Mouse (Mus musculus): ENCODE results near the gene Tbx6. TPM values are rescaled to one million over a fixed set of nuclear protein-coding genes. Genes with fewer than 3 reads are reported as not detected.

Gene Tbx6
- polyA plus RNA-seq, 1 experiment from 2014 or later = 0.58 TPM

DNA sequence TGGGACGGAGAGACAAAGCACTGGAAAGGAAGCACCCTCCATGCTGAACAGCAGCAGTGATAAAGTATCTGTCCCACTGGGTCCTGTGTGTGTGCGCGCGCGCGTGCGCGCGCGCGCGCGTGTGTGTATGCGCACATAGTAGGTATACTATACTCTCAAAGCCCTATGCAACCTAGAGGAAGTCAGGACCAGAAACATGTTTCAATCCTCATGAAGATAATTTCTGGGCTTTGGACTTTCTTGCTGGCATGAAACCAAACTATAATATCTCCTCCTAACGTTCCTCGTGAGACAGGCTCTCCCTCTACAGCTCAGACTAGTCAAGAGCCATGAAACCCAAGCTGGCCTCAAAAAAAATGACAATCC is 19.8 kb downstream of the Tbx6 start:
- no peak for ATAC-seq (replicated peaks; ENCODE audit: extremely low read depth, insufficient read depth, low FRiP score)
- Histone ChIP-seq H3K4me3 (ENCODE audit: low read length) (no peak overlapping the region), H3K4me2 (ENCODE audit: low read depth, low read length) (no peak overlapping the region), H3K27me3 (ENCODE audit: control insufficient read depth, insufficient read depth, low read length) (no peaks in the 10 kb centered on the region), H3K4me1 (ENCODE audit: control insufficient read depth, insufficient read depth, low read length) (peaks cover 26% of the 10 kb centered on the region), H3K9ac (ENCODE audit: low read length) (no peak overlapping the region), H3K36me3 (ENCODE audit: control insufficient read depth, insufficient read depth) (peaks cover 13% of the 10 kb centered on the region), H3K27ac (ENCODE audit: low read length) (no peak overlapping the region), H3K9me3 (replicated peaks; ENCODE audit: control insufficient read depth, low read length) (no peaks in the 10 kb centered on the region)
- 83% methylated on average over 16 of the region's 16 CpGs for WGBS

DNA sequence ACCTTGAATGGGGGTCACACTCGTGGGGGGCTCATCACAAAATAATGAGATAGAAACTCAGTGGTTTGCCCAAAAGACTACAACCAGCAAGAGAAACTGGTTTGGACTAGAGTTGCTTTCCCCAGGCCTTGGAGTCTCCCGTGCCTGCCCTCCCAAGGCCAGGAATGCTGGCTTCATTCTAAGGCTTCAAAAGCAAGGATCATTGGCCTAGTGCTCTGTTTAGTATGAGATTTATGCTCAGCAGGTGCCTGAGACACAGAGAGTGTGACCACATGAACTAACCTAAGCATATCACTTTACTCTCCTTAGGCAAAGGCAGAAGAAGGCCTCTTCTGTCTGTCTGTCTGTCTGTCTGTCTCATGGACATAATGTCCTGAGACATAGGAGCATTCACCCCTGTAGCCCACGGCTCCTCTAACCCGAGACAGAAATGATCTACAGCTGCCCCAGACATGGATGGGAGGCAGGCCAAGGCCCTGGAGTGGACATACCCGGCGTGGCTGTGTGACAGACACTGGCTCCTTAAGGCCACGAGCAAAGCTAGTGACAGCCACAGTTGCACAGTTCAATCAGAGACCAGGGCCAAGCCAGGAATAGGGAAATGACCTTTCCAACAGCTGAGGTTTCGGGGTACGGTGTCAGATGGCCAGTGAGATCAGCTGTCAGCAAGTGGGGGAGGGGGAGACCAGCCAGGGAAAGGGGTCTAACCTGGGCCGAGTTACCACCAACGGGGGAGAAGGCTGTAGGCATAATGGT is 21.0 kb downstream of the Tbx6 start:
- H3K27ac ChIP-seq (ENCODE audit: low read length) = no peak overlapping the region
- no peaks in the 10 kb centered on the region for H3K27me3 ChIP-seq (ENCODE audit: control insufficient read depth, insufficient read depth, low read length)
- ATAC-seq (replicated peaks; ENCODE audit: extremely low read depth, insufficient read depth, low FRiP score) = no peak
- peaks cover 17% of the 10 kb centered on the region for H3K4me1 ChIP-seq (ENCODE audit: control insufficient read depth, insufficient read depth, low read length)
- H3K4me2 ChIP-seq (ENCODE audit: low read depth, low read length) = no peak overlapping the region
- no peaks in the 10 kb centered on the region; the same call in 1 of the 2 replicates for H3K36me3 ChIP-seq (ENCODE audit: control insufficient read depth, insufficient read depth)
- WGBS = 80% methylated on average over 11 of the region's 11 CpGs
- H3K9me3 ChIP-seq (replicated peaks; ENCODE audit: control insufficient read depth, low read length) = no peaks in the 10 kb centered on the region
- no peak overlapping the region for H3K4me3 ChIP-seq (ENCODE audit: low read length)
- H3K9ac ChIP-seq (ENCODE audit: low read length) = no peak overlapping the region

DNA sequence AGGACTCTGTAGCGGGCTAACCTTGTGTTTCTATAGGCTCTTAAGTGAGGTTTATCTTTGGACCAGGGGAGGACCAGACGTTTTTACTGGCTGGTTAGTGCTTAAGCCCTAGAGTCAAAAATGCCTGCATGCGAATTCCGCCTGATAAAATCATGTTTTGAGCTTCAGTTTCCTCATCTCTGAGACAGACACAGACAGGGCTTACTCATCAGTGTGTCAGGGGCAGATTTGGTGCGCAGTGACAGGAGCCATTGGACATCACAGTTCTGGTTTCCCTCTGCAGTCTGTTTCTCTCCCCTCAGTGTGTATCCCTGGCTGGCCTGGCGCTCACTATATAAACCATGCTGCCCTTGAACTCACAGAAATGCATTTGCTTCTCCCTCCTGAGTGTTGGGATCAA is 21.9 kb downstream of the Tbx6 start:
- 82% methylated on average over 6 of the region's 6 CpGs for WGBS

DNA sequence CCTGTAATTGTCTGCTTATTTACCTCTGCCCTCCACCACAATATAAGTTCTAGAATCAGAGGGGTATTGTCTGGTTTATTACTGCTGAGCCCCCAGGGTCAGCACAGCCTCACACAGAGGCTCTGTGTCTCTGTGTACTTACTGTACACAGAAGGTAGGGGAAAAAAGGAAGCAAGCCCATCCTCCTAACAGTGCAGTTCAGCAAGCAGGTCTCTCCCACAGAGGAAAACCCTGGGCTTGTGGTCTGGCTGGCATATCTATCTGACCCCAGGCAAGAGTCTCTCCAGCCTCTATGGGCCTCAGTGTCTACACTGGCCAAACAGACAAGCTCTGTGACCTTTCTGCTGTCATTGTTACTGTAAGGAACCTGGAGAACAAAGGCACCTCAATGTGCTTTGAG is 22.5 kb downstream of the Tbx6 start:
- Histone ChIP-seq H3K27me3 (ENCODE audit: control insufficient read depth, insufficient read depth, low read length) (no peaks in the 10 kb centered on the region), H3K9ac (ENCODE audit: low read length) (no peak overlapping the region), H3K36me3 (ENCODE audit: control insufficient read depth, insufficient read depth) (no peaks in the 10 kb centered on the region), H3K4me3 (ENCODE audit: low read length) (no peak overlapping the region), H3K9me3 (replicated peaks; ENCODE audit: control insufficient read depth, low read length) (no peaks in the 10 kb centered on the region), H3K4me2 (ENCODE audit: low read depth, low read length) (no peak overlapping the region), H3K27ac (ENCODE audit: low read length) (no peak overlapping the region), H3K4me1 (ENCODE audit: control insufficient read depth, insufficient read depth, low read length) (peaks cover 23% of the 10 kb centered on the region)
- no peak for ATAC-seq (replicated peaks; ENCODE audit: extremely low read depth, insufficient read depth, low FRiP score)

More for the DNA sequence above, 21.9 kb downstream of the Tbx6 start:
- Histone ChIP-seq H3K9ac (ENCODE audit: low read length) (no peak overlapping the region), H3K4me3 (ENCODE audit: low read length) (no peak overlapping the region), H3K36me3 (ENCODE audit: control insufficient read depth, insufficient read depth) (no peaks in the 10 kb centered on the region), H3K27me3 (ENCODE audit: control insufficient read depth, insufficient read depth, low read length) (no peaks in the 10 kb centered on the region), H3K9me3 (replicated peaks; ENCODE audit: control insufficient read depth, low read length) (no peaks in the 10 kb centered on the region), H3K4me2 (ENCODE audit: low read depth, low read length) (no peak overlapping the region), H3K4me1 (ENCODE audit: control insufficient read depth, insufficient read depth, low read length) (peaks cover 18% of the 10 kb centered on the region), H3K27ac (ENCODE audit: low read length) (no peak overlapping the region)
- ATAC-seq (replicated peaks; ENCODE audit: extremely low read depth, insufficient read depth, low FRiP score) = no peak

DNA sequence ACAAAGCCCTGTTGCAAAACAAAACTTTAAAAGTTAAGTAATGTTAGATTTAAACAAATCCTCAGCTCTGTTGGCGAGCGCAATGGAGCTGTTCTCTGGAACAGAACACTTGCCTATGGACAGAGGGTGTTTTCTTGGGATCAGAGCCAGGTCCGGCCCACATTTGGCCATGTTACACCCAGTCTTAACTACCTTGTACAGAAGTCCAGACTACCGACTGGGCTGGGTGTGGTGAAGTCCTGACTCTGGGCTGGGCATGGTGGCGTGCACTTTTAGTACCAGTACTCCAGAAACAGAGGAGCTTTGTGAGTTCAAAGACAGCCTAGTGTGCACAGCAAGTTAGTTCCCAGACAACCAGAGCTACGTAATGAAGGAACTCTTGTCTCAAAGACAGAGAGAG is 25.7 kb downstream of the Tbx6 start:
- no peak overlapping the region for H3K4me3 ChIP-seq (ENCODE audit: low read length)
- peaks cover 15% of the 10 kb centered on the region for H3K4me1 ChIP-seq (ENCODE audit: control insufficient read depth, insufficient read depth, low read length)
- H3K36me3 ChIP-seq (ENCODE audit: control insufficient read depth, insufficient read depth) = no peaks in the 10 kb centered on the region
- H3K27me3 ChIP-seq (ENCODE audit: control insufficient read depth, insufficient read depth, low read length) = no peaks in the 10 kb centered on the region
- no peak for ATAC-seq (replicated peaks; ENCODE audit: extremely low read depth, insufficient read depth, low FRiP score)
- H3K9ac ChIP-seq (ENCODE audit: low read length) = no peak overlapping the region
- no peaks in the 10 kb centered on the region for H3K9me3 ChIP-seq (replicated peaks; ENCODE audit: control insufficient read depth, low read length)
- WGBS = 67% methylated on average over 6 of the region's 6 CpGs
- no peak overlapping the region for H3K27ac ChIP-seq (ENCODE audit: low read length)
- H3K4me2 ChIP-seq (ENCODE audit: low read depth, low read length) = no peak overlapping the region

DNA sequence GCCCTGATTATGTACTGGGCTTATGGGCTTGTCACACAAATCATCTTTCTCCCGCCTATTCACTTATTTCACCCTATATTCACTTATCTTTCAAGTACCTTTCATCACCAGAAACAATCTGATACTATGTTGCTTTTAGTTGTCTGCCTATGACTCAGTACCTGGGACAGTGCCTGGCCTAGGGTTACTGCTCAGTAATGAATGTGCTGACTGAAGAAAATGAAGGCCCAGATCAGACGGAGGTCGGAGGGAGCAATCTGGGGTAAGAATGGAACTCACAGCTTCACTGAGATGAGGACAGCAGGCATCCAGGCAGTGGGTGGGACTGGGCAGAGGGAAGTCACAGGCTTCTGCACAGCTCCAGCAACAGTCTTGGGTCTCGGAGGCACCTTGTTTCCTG is 26.1 kb downstream of the Tbx6 start:
- Histone ChIP-seq H3K36me3 (ENCODE audit: control insufficient read depth, insufficient read depth) (no peaks in the 10 kb centered on the region), H3K4me1 (ENCODE audit: control insufficient read depth, insufficient read depth, low read length) (peaks cover 15% of the 10 kb centered on the region), H3K27ac (ENCODE audit: low read length) (no peak overlapping the region), H3K4me2 (ENCODE audit: low read depth, low read length) (peak overlapping the region; percentile 66), H3K4me3 (ENCODE audit: low read length) (peak overlapping the region; percentile 63; the same call in 1 of the 2 replicates), H3K27me3 (ENCODE audit: control insufficient read depth, insufficient read depth, low read length) (no peaks in the 10 kb centered on the region), H3K9ac (ENCODE audit: low read length) (peak overlapping the region; percentile 68), H3K9me3 (replicated peaks; ENCODE audit: control insufficient read depth, low read length) (no peaks in the 10 kb centered on the region)
- 52% methylated on average over 4 of the region's 4 CpGs for WGBS
- no peak for ATAC-seq (replicated peaks; ENCODE audit: extremely low read depth, insufficient read depth, low FRiP score)

DNA sequence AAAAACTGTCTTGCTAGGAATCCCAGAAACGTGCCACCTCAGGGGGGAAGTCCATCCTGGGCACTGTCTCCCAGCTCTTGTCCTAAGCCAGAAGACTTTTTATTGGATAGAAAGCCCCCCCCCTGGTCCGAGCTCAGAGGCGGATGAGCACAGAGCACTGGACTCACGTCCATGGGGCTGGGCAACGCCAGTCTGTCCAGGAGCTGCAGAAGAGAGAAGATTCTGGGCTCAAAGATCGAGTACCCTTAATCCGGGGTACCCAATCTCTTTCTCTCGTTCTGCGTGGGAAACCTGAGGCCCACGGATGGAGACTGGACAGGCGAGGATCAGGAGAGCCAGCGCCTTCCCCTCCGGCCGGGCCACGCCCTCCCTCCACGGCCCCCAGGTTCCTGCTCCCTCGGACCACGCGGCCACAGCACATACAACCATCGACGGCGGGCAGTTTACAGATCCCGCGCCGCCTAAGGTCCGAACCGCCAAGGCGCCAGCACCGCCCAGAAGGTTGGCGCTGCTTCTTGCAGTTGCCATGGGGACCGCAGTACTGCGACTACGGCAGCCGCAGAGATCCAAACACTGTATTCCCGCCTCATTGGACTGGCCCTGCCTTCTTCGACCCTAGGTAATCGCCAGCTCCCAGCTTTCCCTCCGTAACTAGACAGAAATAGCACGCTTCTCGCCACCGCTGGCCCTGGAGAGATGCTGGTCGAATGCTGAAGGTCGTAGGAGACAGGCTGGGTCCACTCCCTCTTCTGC is 27.6 kb downstream of the Tbx6 start:
- H3K9ac ChIP-seq (ENCODE audit: low read length) = peak overlapping the region; percentile 68
- H3K4me2 ChIP-seq (ENCODE audit: low read depth, low read length) = peak overlapping the region; percentile 66
- under 1% methylated on average over 43 of the region's 43 CpGs for WGBS
- H3K4me3 ChIP-seq (ENCODE audit: low read length) = peak overlapping the region; percentile 63
- peaks cover 15% of the 10 kb centered on the region for H3K4me1 ChIP-seq (ENCODE audit: control insufficient read depth, insufficient read depth, low read length)
- no peaks in the 10 kb centered on the region for H3K27me3 ChIP-seq (ENCODE audit: control insufficient read depth, insufficient read depth, low read length)
- H3K9me3 ChIP-seq (replicated peaks; ENCODE audit: control insufficient read depth, low read length) = no peaks in the 10 kb centered on the region
- H3K36me3 ChIP-seq (ENCODE audit: control insufficient read depth, insufficient read depth) = no peaks in the 10 kb centered on the region
- H3K27ac ChIP-seq (ENCODE audit: low read length) = peak overlapping the region; percentile 90
- ATAC-seq (replicated peaks; ENCODE audit: extremely low read depth, insufficient read depth, low FRiP score) = peak; percentile 92

DNA sequence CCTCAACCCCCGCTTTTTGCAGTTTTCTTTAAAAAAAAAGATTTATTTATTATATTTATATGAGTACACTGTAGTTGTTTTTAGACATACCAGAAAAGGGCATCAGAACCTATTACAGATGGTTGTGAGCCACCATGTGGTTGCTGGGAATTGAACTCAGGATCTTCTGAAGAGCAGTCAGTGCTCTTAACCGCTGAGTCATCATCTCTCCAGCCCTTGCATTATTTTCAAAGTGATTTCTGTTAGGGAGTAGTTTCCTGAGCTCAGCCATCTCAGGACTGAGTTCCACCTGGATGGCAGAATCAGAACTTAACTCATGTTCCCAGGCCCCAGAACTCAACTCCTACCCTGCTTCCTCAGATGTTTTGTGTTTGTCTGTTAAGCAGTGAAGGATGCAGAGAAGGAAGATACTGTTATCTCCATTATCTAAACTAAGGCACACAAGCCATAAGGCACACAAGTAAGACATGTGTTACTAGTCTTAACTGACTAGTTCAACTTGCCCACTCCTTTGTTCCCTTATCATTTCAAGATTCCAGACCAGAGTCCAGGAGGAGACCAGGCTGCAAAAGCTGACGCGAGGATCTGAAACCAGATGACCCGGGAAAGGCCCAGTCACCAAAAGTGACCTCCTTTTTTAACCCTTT is 28.6 kb downstream of the Tbx6 start:
- H3K9me3 ChIP-seq (replicated peaks; ENCODE audit: control insufficient read depth, low read length) = no peaks in the 10 kb centered on the region
- H3K4me2 ChIP-seq (ENCODE audit: low read depth, low read length) = peak overlapping the region; percentile 66; the same call in 1 of the 2 replicates
- H3K4me3 ChIP-seq (ENCODE audit: low read length) = no peak overlapping the region
- H3K36me3 ChIP-seq (ENCODE audit: control insufficient read depth, insufficient read depth) = no peaks in the 10 kb centered on the region
- no peak for ATAC-seq (replicated peaks; ENCODE audit: extremely low read depth, insufficient read depth, low FRiP score)
- H3K9ac ChIP-seq (ENCODE audit: low read length) = peak overlapping the region; percentile 68
- peak overlapping the region; percentile 90 for H3K27ac ChIP-seq (ENCODE audit: low read length)
- WGBS = 54% methylated on average over 5 of the region's 5 CpGs
- peaks cover 15% of the 10 kb centered on the region for H3K4me1 ChIP-seq (ENCODE audit: control insufficient read depth, insufficient read depth, low read length)
- H3K27me3 ChIP-seq (ENCODE audit: control insufficient read depth, insufficient read depth, low read length) = no peaks in the 10 kb centered on the region

DNA sequence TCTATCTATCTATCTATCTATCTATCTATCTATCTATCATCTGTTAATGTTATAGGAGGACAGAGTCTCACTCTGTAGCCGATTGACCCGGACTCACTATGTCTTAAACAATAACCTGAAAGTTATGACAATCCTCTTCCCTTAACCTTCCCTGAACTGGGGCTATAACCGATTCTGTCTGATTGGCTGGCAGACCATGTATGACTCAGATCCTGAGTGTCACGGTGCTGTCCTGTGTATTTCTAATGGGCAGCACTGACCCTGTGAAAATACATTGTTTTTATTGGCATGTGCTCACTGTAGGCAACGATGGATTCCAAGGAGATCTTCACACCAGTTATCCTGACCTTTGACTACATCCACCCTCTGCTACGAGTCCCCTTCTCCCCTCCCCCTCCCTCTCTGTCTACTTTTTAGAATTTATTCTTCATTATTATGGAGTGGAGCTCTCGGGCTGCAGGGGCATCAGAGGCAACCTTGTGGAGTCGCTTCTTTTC is 34.5 kb downstream of the Tbx6 start:
- no peaks in the 10 kb centered on the region for H3K9me3 ChIP-seq (replicated peaks; ENCODE audit: control insufficient read depth, low read length)

More for the DNA sequence above, 34.5 kb downstream of the Tbx6 start:
- no peak for ATAC-seq (replicated peaks; ENCODE audit: extremely low read depth, insufficient read depth, low FRiP score)
- H3K27me3 ChIP-seq (ENCODE audit: control insufficient read depth, insufficient read depth, low read length) = no peaks in the 10 kb centered on the region
- H3K9ac ChIP-seq (ENCODE audit: low read length) = no peak overlapping the region
- H3K4me3 ChIP-seq (ENCODE audit: low read length) = no peak overlapping the region
- no peaks in the 10 kb centered on the region for H3K36me3 ChIP-seq (ENCODE audit: control insufficient read depth, insufficient read depth)
- H3K27ac ChIP-seq (ENCODE audit: low read length) = no peak overlapping the region
- WGBS = 60% methylated on average over 8 of the region's 8 CpGs
- H3K4me1 ChIP-seq (ENCODE audit: control insufficient read depth, insufficient read depth, low read length) = no peaks in the 10 kb centered on the region
- no peak overlapping the region for H3K4me2 ChIP-seq (ENCODE audit: low read depth, low read length)

Data from heart, embryonic 16.5 days (tissue).